Mouse (Mus musculus) layer of hippocampus, adult 8-10 months (tissue): ENCODE measurements around the gene Rfc2. TPM values are rescaled to one million over a fixed set of nuclear protein-coding genes. Genes with fewer than 3 reads are reported as not detected.

Experiments
- DNase-seq, 2 experiments: peaks; one replicate each; pipeline ENCODE4 v3.0.0; 2022; ENCODE audit warnings: low spot score in 2 of 2
- total RNA-seq, 4 experiments: library from RNA; stranded (reverse); gene quantifications; 2 replicates each; pipeline ENCODE4 v1.2.4; 2022

Gene Rfc2
- total RNA-seq, 4 experiments from 2014 or later: 50.2 to 60.7 (median 55.7) TPM

DNA sequence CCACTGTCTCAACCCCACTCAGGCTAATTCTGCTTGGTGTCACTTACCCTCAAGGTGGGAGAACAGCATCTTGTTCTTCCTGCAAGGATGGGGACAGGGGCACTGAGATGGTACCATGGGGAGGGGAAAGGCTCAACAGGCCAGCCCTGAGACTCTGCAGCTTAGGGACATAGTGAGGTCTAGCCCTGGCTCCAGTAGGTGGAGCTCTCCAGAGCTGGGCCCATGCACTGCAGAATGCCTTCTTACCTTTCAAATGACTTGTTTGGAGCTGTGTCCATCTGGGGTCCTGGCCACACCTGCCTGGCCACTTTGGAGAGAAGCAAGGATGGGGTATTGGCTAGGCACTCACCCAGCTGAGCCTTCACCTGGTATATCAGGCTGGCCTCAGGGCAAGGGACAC lies 25.1 kb downstream of the Rfc2 start:
- DNase-seq: no peak

DNA sequence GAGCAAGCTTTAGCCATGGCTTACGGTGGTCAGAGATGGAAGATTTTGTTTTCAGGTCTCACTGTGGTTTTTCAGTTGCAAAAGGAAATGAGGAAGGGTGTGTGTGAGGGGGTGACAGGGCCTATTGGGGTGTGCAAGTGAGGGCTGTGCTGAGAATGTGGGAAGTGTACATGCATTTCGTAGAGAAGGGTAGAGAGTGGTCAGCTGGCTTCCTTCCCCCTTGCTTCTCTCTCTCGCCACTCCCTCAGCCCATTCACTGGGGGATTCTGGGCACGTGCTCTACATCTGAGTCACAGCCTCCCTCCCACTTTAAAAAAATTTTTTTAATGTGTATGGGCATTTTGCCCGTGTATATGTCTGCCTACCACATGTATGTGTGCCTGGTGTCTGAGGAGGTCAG lies 26.0 kb downstream of the Rfc2 start:
- no peak for DNase-seq

DNA sequence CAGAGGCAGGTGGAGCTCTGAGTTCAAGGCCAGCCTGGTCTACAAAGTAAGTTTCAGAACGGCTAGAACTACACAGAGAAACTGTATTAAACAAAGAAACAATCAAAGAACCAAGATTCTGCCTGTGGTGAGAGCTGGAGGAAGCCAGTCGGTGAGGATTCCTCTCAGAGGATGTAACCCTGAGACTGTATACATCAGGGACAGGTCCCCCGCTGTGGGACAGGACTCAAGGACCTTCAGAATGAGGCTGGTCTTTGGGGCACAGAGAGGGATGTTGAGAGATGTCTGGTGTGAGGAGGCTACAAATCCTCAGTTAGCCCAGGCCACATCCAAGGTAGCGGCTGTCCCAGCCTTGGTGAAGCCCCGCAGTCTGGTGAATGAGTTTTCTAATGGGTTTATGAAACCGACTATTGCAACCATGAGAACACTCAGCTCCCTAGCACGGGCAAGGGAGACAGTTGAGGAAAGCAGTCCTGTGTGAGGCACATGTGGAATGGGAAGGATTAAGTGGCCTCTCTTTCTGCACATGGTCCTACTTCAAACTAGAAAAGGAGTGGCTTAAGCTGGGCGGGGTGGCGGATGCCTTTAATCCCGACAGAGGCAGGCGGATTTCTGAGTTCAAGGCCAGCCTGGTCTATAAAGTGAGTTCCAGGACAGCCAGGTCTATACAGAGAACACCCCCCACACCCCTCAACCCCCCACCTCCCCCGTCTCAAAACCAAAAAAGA lies 28.9 kb downstream of the Rfc2 start:
- no peak for DNase-seq

DNA sequence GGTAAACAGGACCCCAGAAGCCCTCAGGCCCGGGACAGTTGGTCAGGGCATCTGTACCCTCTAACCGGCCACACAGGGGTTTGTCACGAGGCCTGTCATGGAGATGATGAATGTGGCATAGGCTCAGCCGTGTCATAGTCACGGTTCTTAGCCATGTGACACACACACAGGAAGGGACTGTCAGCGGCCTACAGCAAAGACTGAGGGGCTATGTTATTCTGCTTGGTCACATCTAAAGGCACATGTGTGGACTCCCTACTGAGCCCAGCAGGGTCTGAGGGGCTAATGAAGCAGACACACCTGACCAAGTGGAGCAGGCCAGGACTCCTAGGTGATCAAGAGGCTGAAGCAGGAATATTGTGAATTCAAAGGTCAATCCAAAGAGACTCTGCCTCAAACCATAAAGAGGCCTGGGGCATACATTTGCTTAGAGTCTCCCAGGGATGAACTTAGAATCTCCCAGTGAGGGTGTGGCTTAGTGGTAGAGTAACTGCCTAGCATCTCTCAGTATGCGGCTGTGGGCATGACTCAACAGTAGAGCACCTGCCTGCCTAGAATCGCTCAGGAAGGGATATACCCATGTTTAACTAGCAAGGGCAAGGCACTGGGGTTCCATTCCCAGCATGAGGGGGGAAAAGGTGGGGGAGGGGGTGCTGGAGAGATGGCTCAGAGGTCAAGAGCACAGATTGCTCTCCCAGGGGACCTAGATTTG lies 30.8 kb downstream of the Rfc2 start:
- no peak for DNase-seq

DNA sequence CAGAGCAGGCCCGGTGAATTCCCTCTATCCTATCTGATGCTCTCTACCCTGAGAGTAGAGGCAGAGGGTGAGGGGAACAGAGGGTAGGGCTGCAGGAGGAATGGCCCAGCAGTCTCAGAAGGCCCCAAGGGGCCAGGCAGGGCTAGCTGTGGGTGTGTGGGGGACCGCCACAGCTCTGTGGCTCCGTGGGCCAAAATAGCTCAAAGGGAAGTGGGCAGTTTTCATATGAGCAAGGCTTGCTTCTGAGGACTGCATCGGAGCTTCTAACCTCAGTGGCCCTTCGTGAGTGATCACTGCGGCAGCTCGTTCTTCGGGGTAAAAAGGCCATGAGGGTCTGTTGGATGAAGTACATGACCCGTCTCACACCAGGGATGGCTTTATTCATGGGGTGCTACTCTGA lies 32.6 kb downstream of the Rfc2 start:
- no peak for DNase-seq

DNA sequence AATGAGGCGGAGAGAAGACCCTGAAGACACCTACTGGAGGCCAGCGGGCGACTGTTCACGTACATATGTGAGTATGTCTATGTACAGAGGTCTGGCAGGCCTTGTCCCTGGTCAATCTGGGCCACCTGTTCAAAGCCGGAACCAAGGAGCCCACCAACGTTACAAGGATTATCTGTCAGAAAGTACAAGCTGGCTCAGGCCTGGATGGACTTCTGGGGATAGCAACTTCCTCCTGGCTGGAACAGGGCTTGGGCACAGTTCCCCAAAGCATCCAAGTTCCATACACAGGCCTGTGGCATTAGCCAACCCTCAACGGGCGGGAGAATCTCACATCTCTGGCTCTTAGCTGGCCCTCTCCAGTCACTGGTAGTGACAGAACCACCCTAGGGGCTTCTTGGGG lies 33.1 kb downstream of the Rfc2 start:
- no peak for DNase-seq

DNA sequence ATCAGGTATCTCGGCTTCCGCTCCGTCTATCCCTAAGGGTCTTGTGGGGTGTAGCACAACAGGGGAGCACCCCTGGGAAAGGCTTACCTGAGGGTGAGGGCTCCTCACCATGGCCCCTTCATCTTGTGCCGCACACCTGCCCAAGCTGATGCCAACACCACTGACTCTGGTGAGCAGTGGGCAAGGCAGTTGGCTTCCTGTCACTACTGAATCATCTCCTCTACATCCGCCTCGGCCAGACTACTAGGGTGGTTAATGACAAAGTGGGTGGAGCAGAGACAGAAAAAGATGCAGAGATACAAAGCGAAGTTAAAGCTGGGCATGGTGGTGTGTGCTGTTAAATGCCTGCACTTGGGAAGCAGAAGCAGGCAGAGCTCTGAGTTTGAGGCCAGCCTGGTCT lies 33.6 kb downstream of the Rfc2 start, which contains the start of gene Lat2:
TSS of gene Lat2 (minus strand) at position 224 of the 400 bp plus-strand sequence.
- DNase-seq: no peak

DNA sequence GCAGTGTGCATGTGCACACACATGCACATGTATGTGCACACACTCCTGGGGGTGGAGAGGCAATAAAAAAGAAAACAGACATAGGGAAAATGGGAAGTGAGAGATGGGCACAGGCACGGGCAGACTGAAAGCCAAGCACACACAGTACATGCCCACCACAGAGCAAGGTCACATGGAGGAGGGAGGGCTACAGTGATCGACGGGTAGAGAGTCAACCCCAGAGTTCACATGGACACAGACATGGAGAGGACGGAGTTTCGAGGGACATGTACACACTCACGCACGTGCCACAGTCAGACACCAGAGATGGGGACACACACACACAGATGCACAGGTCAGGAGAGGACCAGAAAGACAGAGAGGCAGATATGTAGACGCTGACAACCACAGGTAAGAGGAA lies 34.2 kb downstream of the Rfc2 start:
- DNase-seq: no peak

DNA sequence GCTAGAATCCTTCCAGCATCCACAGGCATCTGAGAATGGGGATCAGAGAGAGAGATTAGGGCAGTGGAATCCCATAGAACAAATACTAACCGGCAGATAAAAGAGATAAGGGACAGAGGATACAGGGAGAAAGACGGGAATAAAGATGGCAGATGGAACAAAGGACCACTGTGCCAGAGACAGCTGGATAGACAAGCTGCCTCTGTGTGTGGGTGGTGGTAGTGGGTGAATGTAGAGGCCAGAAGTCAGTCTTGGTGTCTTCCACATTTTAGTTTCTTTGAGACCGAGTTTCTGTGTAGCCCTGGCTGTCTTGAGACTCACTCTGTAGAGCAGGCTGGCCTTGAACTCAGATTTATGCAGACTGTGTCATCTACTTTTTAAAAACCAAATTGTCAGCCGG lies 34.6 kb downstream of the Rfc2 start:
- DNase-seq: peak in 1 of 2 experiments; percentile 38

DNA sequence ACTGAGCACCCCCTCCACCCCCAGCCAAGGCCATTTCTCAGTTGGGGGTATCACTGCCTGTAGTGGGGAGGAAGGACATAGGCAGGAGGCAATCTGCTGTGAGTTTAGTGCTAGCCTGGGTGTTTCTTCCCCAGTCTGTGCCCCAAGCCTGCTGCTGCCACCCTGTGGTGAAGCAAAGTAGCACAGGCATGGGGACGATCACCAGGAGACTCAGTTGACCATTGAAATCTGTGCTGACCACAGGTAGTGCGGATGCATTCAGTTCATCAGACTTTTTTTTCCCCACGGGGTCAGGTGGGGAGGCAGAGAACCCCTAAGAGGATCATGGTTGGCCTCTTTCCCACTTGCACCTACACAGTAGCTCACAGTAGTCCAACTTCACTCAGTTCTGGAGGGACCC lies 35.9 kb downstream of the Rfc2 start:
- DNase-seq: peak in 1 of 2 experiments; percentile 68

DNA sequence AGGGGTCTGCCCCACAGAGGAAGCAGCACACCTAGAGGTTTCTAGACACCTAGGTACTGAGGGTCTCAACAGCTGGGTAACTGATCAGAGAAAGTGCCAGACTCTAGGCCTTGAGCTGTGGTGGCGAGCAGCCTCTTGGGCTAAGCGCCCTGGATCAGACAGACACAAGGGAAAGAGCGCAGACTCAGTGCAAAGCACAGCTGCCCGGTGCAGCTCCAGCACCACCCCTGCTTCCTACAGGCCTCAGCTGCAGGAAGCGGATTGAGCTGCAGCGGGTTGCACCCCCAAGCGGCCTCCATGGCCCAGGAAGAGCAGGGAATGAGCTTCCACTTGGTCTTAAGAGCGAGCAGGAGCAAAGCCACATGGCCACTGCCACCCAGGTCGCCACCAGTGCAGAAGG lies 39.3 kb downstream of the Rfc2 start:
- peak in 1 of 2 experiments; percentile 43 for DNase-seq

DNA sequence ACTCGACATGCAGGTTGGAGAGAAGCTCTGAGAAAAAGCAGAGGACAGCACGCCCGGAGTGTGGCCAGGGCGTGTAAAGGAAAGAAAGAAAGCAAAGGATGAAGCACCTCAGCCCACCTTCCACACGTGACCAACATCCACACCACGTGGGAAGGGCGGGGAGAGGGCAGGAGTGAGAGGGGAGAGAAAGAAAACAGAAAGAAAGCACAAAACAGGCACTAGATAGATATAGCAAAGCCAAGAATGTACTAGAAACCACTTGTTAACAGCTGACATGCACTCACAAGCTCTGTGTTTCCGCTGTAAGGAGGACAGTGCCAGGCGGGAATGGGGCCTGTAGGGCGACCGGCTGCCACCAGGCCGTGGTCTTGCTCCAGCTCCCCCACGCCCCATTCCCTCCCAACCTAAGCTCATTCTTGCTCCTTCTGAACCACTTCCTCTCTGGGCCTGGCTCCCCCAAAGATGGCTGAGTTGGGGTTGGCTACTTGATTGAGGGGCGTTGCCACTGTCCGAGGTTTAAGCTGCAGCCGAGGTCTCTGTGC lies 40.0 kb downstream of the Rfc2 start:
- no peak for DNase-seq

DNA sequence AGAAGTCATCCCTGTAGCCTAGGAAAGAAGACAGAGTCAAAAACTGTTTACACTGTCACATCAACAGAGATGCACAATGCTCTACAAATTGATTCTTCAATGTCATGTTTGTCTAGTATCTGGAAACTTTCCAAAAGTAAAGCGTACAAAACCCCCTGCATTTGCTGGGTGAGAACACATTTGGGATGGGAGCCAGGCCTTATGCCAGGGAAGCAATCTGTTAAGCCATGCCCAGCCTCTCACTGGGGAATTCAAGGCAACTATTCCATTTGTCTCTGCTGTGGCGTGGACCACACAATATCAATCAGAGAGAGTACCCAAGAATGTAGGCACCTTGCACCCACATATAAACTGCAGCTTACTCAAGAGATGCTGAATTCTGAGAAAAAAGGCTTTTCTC lies 40.9 kb downstream of the Rfc2 start:
- DNase-seq: peak; percentile 73 to 78

DNA sequence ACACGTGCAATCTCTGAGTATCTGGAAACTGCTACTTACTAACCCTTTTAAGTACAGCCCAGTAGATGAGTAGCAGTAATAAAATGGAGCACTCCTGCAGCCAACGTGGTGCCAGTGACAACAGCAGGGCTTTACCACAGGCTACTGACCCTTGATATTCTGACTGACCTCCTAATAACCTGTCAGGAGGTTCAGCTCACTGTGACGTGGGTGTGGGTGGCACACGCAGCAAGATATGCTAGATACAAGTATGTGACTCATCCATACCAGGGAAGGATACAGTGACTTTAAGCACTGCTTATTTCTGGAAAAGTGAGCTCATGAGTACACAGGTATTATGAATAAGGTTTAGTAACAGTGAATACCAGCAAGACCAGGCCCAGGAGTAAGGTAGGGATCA lies 48.3 kb downstream of the Rfc2 start:
- no peak for DNase-seq

DNA sequence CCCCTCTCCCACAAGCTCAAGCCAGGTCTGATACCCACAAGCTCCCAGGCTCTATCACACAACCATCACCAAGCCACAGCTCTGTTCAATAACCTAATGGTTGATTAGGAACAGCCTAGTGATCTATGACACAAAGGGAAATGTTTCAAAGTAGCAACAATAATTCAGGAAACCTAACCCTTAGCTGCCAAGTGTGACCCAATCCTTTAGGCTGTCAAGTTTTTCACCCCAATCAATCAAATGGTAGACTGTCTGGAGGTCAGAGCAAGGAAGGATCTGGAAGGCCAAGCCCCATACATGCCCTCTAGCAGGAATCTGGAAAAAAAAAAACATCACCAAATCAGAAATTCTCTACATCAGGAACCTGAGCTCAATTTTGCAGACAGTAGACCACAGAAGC lies 49.7 kb downstream of the Rfc2 start:
- no peak for DNase-seq

DNA sequence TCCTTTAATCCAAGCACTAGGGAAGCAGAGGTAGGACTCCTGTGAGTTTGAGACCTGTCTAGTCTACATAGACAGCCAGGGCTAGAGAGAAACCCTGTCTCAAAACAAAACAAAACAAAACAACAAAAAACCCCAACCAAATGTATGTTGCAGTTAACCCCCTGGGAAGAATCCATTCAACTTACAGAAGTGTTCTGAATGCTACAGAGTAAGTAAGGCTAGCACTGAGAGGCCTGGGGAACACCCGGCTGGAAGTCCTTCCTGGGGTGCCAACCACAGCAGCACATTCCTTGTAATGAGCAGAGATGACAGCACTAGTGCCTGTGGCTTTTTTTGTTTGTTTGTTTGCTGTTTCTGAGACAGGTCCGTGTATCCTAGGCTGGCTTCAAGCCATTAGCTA lies 51.7 kb downstream of the Rfc2 start:
- no peak for DNase-seq

DNA sequence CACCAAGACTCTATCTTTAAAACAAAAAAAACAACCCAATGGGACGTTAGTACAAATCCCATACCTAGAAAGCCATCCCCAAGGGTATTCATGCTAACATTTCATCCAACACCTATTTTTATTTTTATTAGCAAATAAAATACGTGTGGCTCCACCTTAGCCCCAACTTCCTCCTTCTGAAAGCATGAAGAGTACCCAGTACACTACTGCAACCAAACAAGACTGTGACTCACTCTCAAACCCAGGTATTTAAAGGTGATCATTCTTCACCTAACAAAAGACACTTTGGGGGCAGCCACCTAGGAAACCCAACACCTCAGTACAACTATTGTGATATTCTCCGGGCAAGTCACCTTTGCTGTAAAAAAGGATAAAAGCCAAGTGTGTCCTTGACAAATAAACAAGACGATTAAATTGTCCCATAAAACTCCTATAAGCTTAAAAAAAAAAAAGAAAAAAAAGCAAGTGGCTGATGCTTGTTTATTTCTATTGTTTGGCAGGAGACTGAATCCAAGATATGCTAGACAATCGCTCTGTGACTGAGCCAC lies 56.7 kb downstream of the Rfc2 start:
- DNase-seq: no peak

DNA sequence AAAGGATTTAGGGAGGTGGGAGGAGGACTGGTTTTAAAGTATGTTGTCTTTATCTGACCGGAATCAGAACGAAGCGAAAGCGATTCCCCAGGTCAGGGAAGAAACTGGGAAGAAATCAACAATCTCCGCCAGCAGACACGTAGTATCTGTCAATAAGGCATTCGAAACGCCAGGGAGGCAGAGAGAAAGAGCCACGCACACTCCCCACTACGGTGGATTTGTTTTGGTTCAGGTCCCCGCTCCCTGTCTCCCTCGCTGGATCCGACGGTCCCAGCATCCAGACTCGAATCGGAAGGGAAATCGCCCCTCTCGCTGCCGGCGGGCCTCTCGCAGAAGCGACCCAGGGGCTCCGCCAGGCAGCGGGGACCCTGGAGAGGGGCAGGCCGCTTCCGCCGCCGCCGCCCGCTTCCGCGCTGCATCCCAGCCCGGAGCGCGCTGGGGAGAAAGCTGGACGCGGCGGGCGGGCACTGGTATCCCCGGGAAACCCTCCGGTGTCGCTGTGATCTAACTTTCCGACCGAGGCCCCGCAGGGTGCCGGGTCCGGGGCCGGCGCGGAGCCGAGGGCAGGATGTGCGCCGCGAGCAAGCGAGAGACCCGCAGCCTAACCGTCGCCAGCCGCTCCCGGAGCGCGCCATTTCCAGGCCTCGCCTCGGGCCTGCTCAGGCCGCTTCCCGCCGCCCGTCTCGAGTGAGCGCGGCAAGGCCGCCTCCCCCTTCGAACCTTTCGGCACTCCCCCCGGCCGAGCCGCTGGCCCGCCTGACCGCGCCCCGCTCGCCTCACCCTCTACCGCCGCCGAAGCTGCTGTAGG lies 57.5 kb downstream of the Rfc2 start:
- DNase-seq: no peak

DNA sequence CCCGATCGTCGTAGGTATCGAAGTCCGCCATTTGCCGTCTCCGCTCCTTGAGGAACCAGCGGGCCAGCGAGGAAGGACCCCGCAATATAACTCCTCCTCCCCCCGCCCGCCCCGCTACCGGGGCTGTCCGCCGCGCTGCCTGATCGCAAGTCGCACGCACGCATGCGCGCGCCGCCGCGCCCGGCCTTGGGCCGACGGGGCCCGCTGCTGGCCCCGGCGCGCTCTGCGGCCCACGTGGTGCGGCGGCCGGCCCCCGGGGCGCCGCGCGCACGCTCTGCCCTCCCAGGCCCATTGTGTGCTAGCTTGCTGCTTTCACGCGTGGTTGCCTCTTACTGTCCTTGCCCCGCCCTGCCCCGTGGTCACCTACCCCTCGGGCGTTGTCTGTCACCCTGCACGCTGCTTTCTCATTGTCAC lies 58.1 kb downstream of the Rfc2 start, which contains the start of gene Eif4h:
TSS of gene Eif4h (minus strand) at position 222 of the 414 bp plus-strand sequence.
- peak; percentile 91 to 95 for DNase-seq

DNA sequence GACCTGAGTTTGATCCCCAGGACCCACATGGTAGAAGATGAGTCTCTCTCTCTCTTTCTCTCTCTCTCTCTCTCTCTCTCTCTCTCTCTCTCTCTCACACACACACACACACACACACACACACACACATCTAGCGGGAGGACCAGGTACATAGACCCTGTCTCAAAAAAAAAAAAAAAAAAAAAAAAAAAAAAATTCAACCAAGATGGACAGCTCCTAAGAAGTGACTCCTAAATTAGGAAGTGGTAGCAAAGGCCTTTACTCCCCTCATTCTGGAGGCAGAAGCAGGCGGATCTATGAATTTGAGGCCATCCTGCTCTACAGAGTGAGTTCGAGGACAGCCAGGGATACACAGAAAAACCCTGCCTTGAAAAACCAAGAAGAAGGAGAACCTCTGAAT lies 59.2 kb downstream of the Rfc2 start:
- no peak for DNase-seq

DNA sequence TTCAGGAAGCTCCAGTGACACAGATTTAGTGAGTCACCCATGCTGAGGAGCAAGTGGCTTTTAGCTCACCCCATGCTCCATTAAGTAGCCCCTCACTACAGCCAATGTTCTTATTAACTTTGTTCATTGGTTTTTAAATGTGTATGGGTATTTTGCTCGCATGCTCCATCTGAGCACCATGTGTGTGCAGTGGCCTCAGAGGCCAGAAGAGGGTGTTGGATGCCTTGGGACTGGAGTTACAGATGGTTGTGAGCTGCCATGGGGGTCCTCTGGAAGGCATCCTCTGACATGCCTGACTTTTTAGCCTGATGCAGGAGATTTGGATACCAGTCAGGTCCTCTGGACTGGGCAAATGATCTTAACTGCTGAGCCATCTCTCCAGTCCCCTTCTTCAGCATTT lies 63.0 kb downstream of the Rfc2 start:
- DNase-seq: no peak
